Mouse (Mus musculus): Measurements from ENCODE around the gene Gm5089.

DNA sequence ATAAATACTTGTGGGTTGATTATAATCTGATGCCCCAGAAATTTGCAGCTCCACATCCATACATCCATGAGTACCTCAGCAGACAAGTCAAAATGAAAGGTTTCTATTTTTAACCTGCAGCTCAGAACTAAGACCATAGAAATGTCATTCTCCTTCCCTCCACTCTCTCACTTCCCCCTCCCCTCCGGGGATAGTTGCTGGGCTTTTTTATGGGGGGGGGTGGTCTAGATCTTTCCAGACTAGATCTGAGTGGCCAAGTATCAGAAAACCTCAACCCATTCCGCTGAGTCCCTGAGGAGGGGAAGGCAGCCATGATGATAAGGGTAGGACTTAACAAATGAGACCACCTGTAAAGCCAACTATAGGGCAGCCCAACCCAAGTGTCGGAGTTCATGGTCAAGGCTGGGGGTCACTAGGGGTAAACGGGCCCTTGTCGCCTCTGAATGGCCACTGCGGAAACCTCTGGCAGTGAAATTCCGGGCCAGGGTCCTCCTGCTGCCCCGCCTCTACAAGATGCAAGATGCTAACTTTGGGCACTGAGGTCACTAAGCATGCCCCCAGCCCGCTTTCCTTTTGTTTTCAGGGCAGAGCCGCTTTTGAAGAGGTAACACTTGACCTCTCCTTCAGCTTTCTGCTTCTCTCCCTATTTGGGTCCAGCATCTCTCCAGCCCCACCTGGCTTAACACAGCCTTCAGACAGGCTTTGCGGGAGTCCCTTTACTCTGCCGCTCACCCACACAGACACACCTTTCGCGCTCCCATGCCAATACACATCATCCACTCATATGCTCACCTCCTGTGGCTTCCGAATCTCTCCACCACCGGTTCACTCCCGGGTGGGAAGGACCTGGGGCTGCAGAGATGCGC lies 32.9 kb upstream of the Gm5089 start:
- TF ChIP-seq CTCF (IDR thresholded peaks at IDR 0.05; ENCODE audit: control insufficient read depth, insufficient read depth, insufficient replicate concordance, low read depth, low read length) (no peak), POLR2A (IDR thresholded peaks at IDR 0.05; ENCODE audit: control insufficient read depth, low read depth, low read length) (no peak)
